Mouse (Mus musculus): ENCODE measurements around the gene Lipc.

GRCm38 (mm10) chr9:70816701-70817305 is 135.2 kb downstream of the Lipc start:
- TF ChIP-seq CTCF (IDR thresholded peaks at IDR 0.05; ENCODE audit: borderline replicate concordance, insufficient read depth, low read depth, low read length) (no peak), POLR2A (IDR thresholded peaks at IDR 0.05; ENCODE audit: borderline replicate concordance, insufficient read depth, low read length) (no peak)

All from cerebellum, adult 2 months (tissue).